Mouse (Mus musculus) heart, postnatal 0 days (tissue): ENCODE results near the gene Syna. TPM values are rescaled to one million over a fixed set of nuclear protein-coding genes. Genes with fewer than 3 reads are reported as not detected.
A peak's percentile ranks its signal among the peaks of the same experiment; 100 is the strongest.

Source experiments
- ATAC-seq: fragments of 200-750 bp; cut with Nextera tagmentation; 2 replicates; pipeline ENCODE4 v1.8.0; 2017; ENCODE audit warnings: low read depth, moderate number of reproducible peaks, moderate library complexity; ENCODE audit not compliant: insufficient read depth
- DNase-seq: peaks from one replicate; pipeline ENCODE4 v3.0.0-alpha.2; 2016; ENCODE audit warnings: low spot score
- H3K27ac ChIP-seq: fragments of 300-500 bp; sonication (generic); 2 replicates; pipeline ENCODE4 v1.5.1; 2014; ENCODE audit warnings: low read depth, mild to moderate bottlenecking
- H3K27me3 ChIP-seq: fragments of 300-500 bp; sonication (generic); 2 replicates; pipeline ENCODE4 v1.6.1; 2014; ENCODE audit warnings: low read length, mixed read lengths; ENCODE audit not compliant: control insufficient read depth, insufficient read depth
- H3K36me3 ChIP-seq: fragments of 300-500 bp; sonication (generic); replicated peaks from 2 replicates; pipeline ENCODE4 v1.6.1; 2014; ENCODE audit warnings: low read length, mixed read lengths; ENCODE audit not compliant: control insufficient read depth, insufficient read depth
- H3K4me1 ChIP-seq: fragments of 300-500 bp; sonication (generic); 2 replicates; pipeline ENCODE4 v1.6.1; 2014; ENCODE audit warnings: antibody characterized with exemption; ENCODE audit not compliant: control insufficient read depth, insufficient read depth
- H3K4me2 ChIP-seq: fragments of 300-500 bp; sonication (generic); 2 replicates; pipeline ENCODE4 v1.6.1; 2014; ENCODE audit warnings: low read depth, mild to moderate bottlenecking, low read length, moderate library complexity
- H3K4me3 ChIP-seq: fragments of 300-500 bp; sonication (generic); 2 replicates; pipeline ENCODE4 v1.5.1; 2014; ENCODE audit warnings: low read depth, low read length
- H3K9ac ChIP-seq: fragments of 300-500 bp; sonication (generic); replicated peaks from 2 replicates; pipeline ENCODE4 v1.6.1; 2014; ENCODE audit warnings: low read depth, low read length, mixed read lengths
- H3K9me3 ChIP-seq: fragments of 300-500 bp; sonication (generic); replicated peaks from 2 replicates; pipeline ENCODE4 v1.6.1; 2016; ENCODE audit warnings: low read length; ENCODE audit not compliant: control insufficient read depth
- CTCF ChIP-seq: IDR thresholded peaks from 2 replicates; pipeline ENCODE4 v1.5.1; 2016; ENCODE audit warnings: antibody characterized with exemption, control low read depth, low read depth
- EP300 ChIP-seq: IDR thresholded peaks from 2 replicates; pipeline ENCODE4 v1.6.1; 2016; ENCODE audit warnings: antibody characterized with exemption, low read depth
- WGBS: fragments of 180-500 bp; shearing (Covaris S2); extraction: QIAGEN DNeasy Blood & Tissue Kit; methylation state at CpG from one replicate; pipeline ENCODE4 v1.1.7; 2014; 5-methylcytosine and 5-hydroxymethylcytosine counted together
- polyA plus RNA-seq: library from polyadenylated mRNA; unstranded; fragments of >200 nt; fragmentation: Nextera tagmentation; extraction: Ambion mirVana; gene quantifications from 2 replicates; pipeline ENCODE4 v1.2.1, GENCODE M21; 2015
- total RNA-seq: library from RNA; depleted of rRNA; stranded (reverse); fragments of >200 nt; gene quantifications from 2 replicates; pipeline ENCODE4 v1.2.3, GENCODE M21; 2014; ENCODE audit warnings: low replicate concordance

Syna gene
- total and polyA plus RNA-seq, 2 experiments from 2014 or later, result not detected

- ATAC-seq (peak; percentile 98), DNase-seq (peak; percentile 95)
- WGBS, result 8% methylated on average over 27 of the region's 30 CpGs
- H3K27me3 ChIP-seq, result no peaks in the 10 kb centered on the region
- no peak for TF ChIP-seq EP300
- TF ChIP-seq CTCF, result peak; percentile 77
- peak overlapping the region; percentile 46; the same call in 1 of the 2 replicates for H3K27ac ChIP-seq
- peak overlapping the region; percentile 87 for H3K4me2 ChIP-seq
- H3K4me1 ChIP-seq, result peaks cover 9% of the 10 kb centered on the region
- H3K9ac ChIP-seq, result peak overlapping the region; percentile 60
- peak overlapping the region; percentile 82 for H3K4me3 ChIP-seq
- H3K36me3 ChIP-seq, result 0 out of 2 replicates have a peak, but pooled peaks cover 4% of the 10 kb centered on the region
- no peaks in the 10 kb centered on the region for H3K9me3 ChIP-seq
These were observed 22.4 kb upstream of the Syna start for GRCm38 (mm10) chr5:134582221-134582907.

- no peak for ATAC-seq
- WGBS, result 76% methylated on average over 5 of the region's 5 CpGs
- Histone ChIP-seq H3K4me3 (no peak within 1 kb of the TSS), H3K27ac (no peak within 1 kb of the TSS), H3K9me3 (no peaks in the 10 kb centered on the region), H3K4me2 (no peak within 1 kb of the TSS), H3K36me3 (no peaks in the 10 kb centered on the region), H3K27me3 (no peaks in the 10 kb centered on the region), H3K4me1 (peaks cover 9% of the 10 kb centered on the region), H3K9ac (no peak within 1 kb of the TSS)
- no peak for DNase-seq
- TF ChIP-seq EP300 (no peak), CTCF (no peak)
These were observed 21.2 kb upstream of the Syna start, which contains the start of gene Rfc2 for GRCm38 (mm10) chr5:134581146-134581545. TSS of gene Rfc2 (plus strand) at chr5:134581366.

- 56% methylated on average over 3 of the region's 3 CpGs for WGBS
- no peak overlapping the region for H3K4me2 ChIP-seq
These were observed 19.2 kb upstream of the Syna start for GRCm38 (mm10) chr5:134579135-134579534.

GRCm38 (mm10) chr5:134577534-134577933 is 17.6 kb upstream of the Syna start:
- Histone ChIP-seq H3K36me3 (no peaks in the 10 kb centered on the region), H3K4me3 (no peak overlapping the region), H3K27ac (no peak overlapping the region), H3K9ac (no peak overlapping the region), H3K9me3 (no peaks in the 10 kb centered on the region), H3K4me2 (no peak overlapping the region), H3K27me3 (no peaks in the 10 kb centered on the region), H3K4me1 (no peaks in the 10 kb centered on the region)
- TF ChIP-seq CTCF, result no peak
- no peak for TF ChIP-seq EP300
- WGBS, result 80% methylated on average over 7 of the region's 7 CpGs
- DNase-seq, result no peak
- ATAC-seq, result no peak

More at GRCm38 (mm10) chr5:134579135-134579534, 19.2 kb upstream of the Syna start:
- H3K27me3 ChIP-seq, result no peaks in the 10 kb centered on the region
- DNase-seq (no peak), ATAC-seq (no peak)
- no peak for TF ChIP-seq EP300
- H3K4me1 ChIP-seq, result peaks cover 9% of the 10 kb centered on the region
- H3K27ac ChIP-seq, result no peak overlapping the region
- no peaks in the 10 kb centered on the region for H3K9me3 ChIP-seq
- H3K9ac ChIP-seq, result no peak overlapping the region
- H3K4me3 ChIP-seq, result no peak overlapping the region
- H3K36me3 ChIP-seq, result no peaks in the 10 kb centered on the region

- Histone ChIP-seq H3K27ac (no peak overlapping the region), H3K4me1 (no peaks in the 10 kb centered on the region), H3K9ac (no peak overlapping the region), H3K4me3 (no peak overlapping the region), H3K27me3 (no peaks in the 10 kb centered on the region), H3K36me3 (no peaks in the 10 kb centered on the region), H3K4me2 (no peak overlapping the region), H3K9me3 (no peaks in the 10 kb centered on the region)
- DNase-seq (no peak), ATAC-seq (no peak)
- 71% methylated on average over 14 of the region's 14 CpGs for WGBS
- TF ChIP-seq EP300 (no peak), CTCF (no peak)
These were observed 16.7 kb upstream of the Syna start for GRCm38 (mm10) chr5:134576517-134577220.
